Mouse (Mus musculus) heart, embryonic 16.5 days (tissue): ENCODE measurements around the gene Syt1. TPM values are rescaled to one million over a fixed set of nuclear protein-coding genes. Genes with fewer than 3 reads are reported as not detected.
A peak's percentile ranks its signal among the peaks of the same experiment; 100 is the strongest.

Experiments used
- ATAC-seq: fragments of 200-750 bp; cut with Nextera tagmentation; replicated peaks from 2 replicates; pipeline ENCODE4 v1.8.0; 2017; ENCODE audit warnings: moderate number of reproducible peaks; ENCODE audit not compliant: insufficient read depth, low FRiP score; ENCODE audit errors: extremely low read depth
- H3K27ac ChIP-seq: fragments of 300-500 bp; sonication (generic); 2 replicates; pipeline ENCODE4 v1.5.1; 2014; ENCODE audit warnings: mild to moderate bottlenecking, low read length, control low read depth, moderate library complexity
- H3K27me3 ChIP-seq: fragments of 300-500 bp; sonication (generic); 2 replicates; pipeline ENCODE4 v1.6.1; 2014; ENCODE audit warnings: low read length, mixed read lengths; ENCODE audit not compliant: control insufficient read depth, insufficient read depth
- H3K36me3 ChIP-seq: fragments of 300-500 bp; sonication (generic); 2 replicates; pipeline ENCODE4 v1.6.1; 2014; ENCODE audit not compliant: control insufficient read depth, insufficient read depth
- H3K4me1 ChIP-seq: fragments of 300-500 bp; sonication (generic); 2 replicates; pipeline ENCODE4 v1.6.1; 2014; ENCODE audit warnings: low read length, mixed read lengths; ENCODE audit not compliant: control insufficient read depth, insufficient read depth
- H3K4me2 ChIP-seq: fragments of 300-500 bp; sonication (generic); 2 replicates; pipeline ENCODE4 v1.6.1; 2014; ENCODE audit warnings: low read depth, mild to moderate bottlenecking, control low read depth, low read length
- H3K4me3 ChIP-seq: fragments of 300-500 bp; sonication (generic); 2 replicates; pipeline ENCODE4 v1.5.1; 2014; ENCODE audit warnings: mild to moderate bottlenecking, control low read depth, low read length
- H3K9ac ChIP-seq: fragments of 300-500 bp; sonication (generic); 2 replicates; pipeline ENCODE4 v1.6.1; 2014; ENCODE audit warnings: low read length, control low read depth
- H3K9me3 ChIP-seq: fragments of 300-500 bp; sonication (generic); replicated peaks from 2 replicates; pipeline ENCODE4 v1.6.1; 2016; ENCODE audit warnings: low read length; ENCODE audit not compliant: control insufficient read depth
- WGBS: fragments of 180-500 bp; shearing (Covaris S2); extraction: QIAGEN DNeasy Blood & Tissue Kit; methylation state at CpG from one replicate; pipeline ENCODE4 v1.1.7; 2014; 5-methylcytosine and 5-hydroxymethylcytosine counted together
- polyA plus RNA-seq: library from polyadenylated mRNA; unstranded; fragments of >200 nt; fragmentation: Nextera tagmentation; extraction: Ambion mirVana; gene quantifications from 2 replicates; pipeline ENCODE4 v1.2.1, GENCODE M21; 2015

Syt1 gene
- polyA plus RNA-seq, 1 experiment from 2014 or later: 0.91 TPM

DNA sequence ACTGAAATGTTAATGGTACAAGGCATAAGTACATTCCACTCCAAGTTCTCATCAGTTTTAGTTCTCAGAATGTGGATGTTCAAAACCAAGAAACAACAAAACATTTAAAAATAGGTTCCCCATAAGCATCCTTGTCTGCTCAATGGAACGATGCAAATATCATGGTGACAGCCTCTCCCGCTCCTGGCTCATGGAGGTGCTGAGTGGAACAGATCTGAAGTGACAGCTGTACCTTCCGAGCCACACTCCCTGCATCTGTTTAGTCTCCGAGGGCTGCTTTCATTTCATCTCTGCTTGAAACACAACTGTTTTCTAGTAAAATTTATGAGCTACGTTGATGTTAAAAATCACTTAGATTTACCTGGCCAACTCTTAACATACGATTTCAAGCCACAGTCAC lies 179.0 kb downstream of the Syt1 start:
- no peaks in the 10 kb centered on the region for H3K36me3 ChIP-seq
- H3K4me3 ChIP-seq: peak overlapping the region; percentile 20; the same call in 1 of the 2 replicates
- no peak for ATAC-seq
- no peaks in the 10 kb centered on the region for H3K27me3 ChIP-seq
- H3K27ac ChIP-seq: no peak overlapping the region
- peak overlapping the region; percentile 36; the same call in 1 of the 2 replicates for H3K4me2 ChIP-seq
- 52% methylated on average over 6 of the region's 6 CpGs for WGBS
- H3K4me1 ChIP-seq: no peaks in the 10 kb centered on the region
- no peak overlapping the region for H3K9ac ChIP-seq
- no peaks in the 10 kb centered on the region for H3K9me3 ChIP-seq

DNA sequence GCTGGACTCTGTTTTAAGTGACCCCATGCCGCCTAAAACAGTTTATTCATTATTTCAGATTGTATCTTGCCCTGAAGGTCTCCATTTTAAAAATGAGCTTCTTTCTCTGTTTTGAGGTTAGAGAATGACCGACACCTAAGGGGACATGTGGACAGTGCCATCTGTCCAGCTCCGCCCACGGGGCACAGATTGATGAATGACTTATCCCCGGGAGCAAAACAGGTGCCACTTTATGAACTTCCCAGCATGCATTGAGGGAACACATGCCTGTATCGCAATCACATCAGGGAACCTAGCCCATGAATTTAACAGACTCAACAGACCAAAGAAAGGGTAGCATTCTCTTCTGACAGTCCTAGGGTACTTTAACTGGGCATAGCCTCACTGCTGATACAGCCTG lies 188.5 kb downstream of the Syt1 start:
- H3K4me2 ChIP-seq: no peak overlapping the region
- no peaks in the 10 kb centered on the region for H3K4me1 ChIP-seq
- WGBS: 88% methylated on average over 6 of the region's 6 CpGs
- H3K9me3 ChIP-seq: no peaks in the 10 kb centered on the region
- no peak overlapping the region for H3K9ac ChIP-seq
- ATAC-seq: no peak
- H3K27me3 ChIP-seq: no peaks in the 10 kb centered on the region
- H3K27ac ChIP-seq: no peak overlapping the region
- H3K4me3 ChIP-seq: no peak overlapping the region
- H3K36me3 ChIP-seq: no peaks in the 10 kb centered on the region

DNA sequence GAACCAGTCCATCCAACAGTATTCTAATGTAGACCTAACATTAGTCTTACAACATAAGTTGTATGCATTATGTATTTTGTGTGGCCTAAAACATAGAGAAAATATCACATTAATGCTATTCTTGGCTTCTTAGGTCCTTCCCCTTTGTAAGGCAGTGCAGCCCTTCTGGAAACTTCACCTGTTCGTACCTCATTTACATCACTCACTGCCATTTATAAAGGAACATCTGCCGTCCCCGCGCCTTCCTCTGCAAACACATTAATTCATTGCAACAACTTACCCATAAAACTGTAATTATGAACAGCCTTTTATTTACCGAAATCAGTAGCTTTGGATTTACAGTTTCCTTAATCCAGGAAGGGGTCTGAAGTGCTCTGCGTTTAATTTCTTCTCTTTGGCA lies 195.4 kb downstream of the Syt1 start:
- Histone ChIP-seq H3K36me3 (no peaks in the 10 kb centered on the region), H3K4me1 (no peaks in the 10 kb centered on the region), H3K27ac (no peak overlapping the region), H3K9me3 (no peaks in the 10 kb centered on the region), H3K27me3 (no peaks in the 10 kb centered on the region), H3K9ac (no peak overlapping the region), H3K4me3 (no peak overlapping the region), H3K4me2 (no peak overlapping the region)
- no peak for ATAC-seq
- 89% methylated on average over 6 of the region's 6 CpGs for WGBS

DNA sequence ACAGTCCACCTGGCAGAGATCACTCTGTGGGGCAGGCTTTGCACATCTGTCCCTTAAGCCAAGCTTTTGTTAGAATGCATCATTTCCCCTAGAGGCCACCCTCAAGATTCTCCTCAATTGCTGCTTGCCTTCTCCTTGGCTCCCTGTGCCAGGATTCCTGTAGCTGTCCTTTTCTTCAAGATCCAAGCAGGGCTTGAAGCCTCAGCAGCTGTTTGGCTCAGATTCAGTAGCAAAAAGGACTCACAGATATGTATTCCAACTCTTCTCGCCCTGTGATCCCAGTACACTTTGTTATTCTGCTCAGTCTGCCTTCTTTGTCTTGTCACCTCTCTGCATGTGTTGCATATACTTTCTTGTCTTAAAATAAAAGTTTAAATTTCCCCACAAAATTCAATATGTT lies 206.4 kb downstream of the Syt1 start:
- WGBS: 63% methylated on average over 1 of the region's 1 CpGs
- Histone ChIP-seq H3K4me2 (no peak overlapping the region), H3K9me3 (no peaks in the 10 kb centered on the region), H3K36me3 (no peaks in the 10 kb centered on the region), H3K9ac (no peak overlapping the region), H3K4me3 (no peak overlapping the region), H3K4me1 (no peaks in the 10 kb centered on the region), H3K27me3 (no peaks in the 10 kb centered on the region), H3K27ac (no peak overlapping the region)
- ATAC-seq: no peak

DNA sequence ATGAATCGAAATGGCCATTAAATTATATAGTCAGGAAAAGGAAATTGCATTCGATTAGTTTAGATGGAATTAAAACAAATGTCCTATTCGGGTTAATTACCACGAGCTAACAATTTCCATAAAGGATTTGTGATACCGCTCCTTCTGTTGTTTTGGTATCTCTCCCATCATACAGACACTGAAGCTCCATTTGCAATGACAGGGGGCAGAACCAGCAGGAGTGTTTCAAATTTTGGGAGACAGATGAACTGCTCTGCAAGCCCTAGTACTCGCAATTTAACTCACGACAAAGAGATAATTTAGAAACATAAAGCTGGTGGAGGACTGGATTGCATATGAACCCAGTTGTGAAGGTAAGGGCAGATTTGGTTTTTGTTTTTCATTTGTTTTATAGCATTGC lies 210.0 kb downstream of the Syt1 start:
- no peak for ATAC-seq

DNA sequence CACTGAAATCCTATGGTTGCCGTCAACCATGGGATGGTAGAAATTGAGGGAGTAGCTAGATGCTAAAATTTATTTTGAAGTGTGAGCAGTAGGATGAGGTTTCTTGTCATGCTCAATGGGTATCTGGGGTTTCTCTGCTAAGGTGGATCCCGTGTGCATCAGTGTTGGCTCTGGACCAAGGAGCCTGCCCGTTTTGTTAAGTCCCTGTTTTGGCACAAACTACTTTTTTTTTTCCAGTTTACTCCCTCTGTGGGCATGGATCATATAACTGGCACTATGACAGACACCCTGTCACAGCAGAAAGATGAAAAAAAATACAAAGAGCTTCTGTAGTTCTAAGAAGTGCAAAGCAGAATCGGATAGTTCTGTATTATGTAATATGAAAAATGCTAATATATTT lies 212.0 kb downstream of the Syt1 start:
- H3K4me3 ChIP-seq: no peak overlapping the region
- no peaks in the 10 kb centered on the region for H3K9me3 ChIP-seq
- H3K4me1 ChIP-seq: no peaks in the 10 kb centered on the region
- WGBS: 67% methylated on average over 4 of the region's 4 CpGs
- no peak overlapping the region for H3K27ac ChIP-seq
- ATAC-seq: no peak
- no peaks in the 10 kb centered on the region for H3K36me3 ChIP-seq
- no peak overlapping the region for H3K4me2 ChIP-seq
- H3K9ac ChIP-seq: no peak overlapping the region
- H3K27me3 ChIP-seq: no peaks in the 10 kb centered on the region

More for the DNA sequence above, 210.0 kb downstream of the Syt1 start:
- Histone ChIP-seq H3K9me3 (no peaks in the 10 kb centered on the region), H3K27me3 (no peaks in the 10 kb centered on the region), H3K4me2 (no peak overlapping the region), H3K4me1 (no peaks in the 10 kb centered on the region), H3K9ac (no peak overlapping the region), H3K36me3 (no peaks in the 10 kb centered on the region), H3K27ac (no peak overlapping the region), H3K4me3 (no peak overlapping the region)
- WGBS: 84% methylated on average over 7 of the region's 7 CpGs

DNA sequence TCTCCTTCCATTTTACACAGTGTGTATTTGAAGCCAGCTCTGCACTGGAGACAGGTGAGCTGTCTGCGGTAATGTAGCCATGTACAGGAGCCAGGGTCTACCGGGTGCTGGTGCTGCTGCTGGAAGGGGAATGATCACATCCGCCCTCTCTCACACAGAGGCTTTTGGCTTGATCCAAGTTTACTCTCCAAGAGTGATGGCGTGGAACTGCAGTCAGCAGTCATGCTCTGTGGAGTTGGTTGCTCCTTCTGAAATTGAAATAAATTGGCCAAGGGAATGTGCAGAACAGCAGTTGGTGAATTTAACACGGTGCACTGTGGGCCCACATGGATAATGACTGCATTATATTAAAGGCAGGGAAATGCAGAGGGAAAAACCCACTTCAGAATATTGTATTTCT lies 228.0 kb downstream of the Syt1 start:
- no peaks in the 10 kb centered on the region for H3K4me1 ChIP-seq
- no peak for ATAC-seq
- no peak overlapping the region for H3K27ac ChIP-seq
- no peak overlapping the region for H3K4me3 ChIP-seq
- no peaks in the 10 kb centered on the region for H3K27me3 ChIP-seq
- H3K4me2 ChIP-seq: no peak overlapping the region
- no peaks in the 10 kb centered on the region for H3K9me3 ChIP-seq
- WGBS: 82% methylated on average over 5 of the region's 5 CpGs
- no peaks in the 10 kb centered on the region for H3K36me3 ChIP-seq
- no peak overlapping the region for H3K9ac ChIP-seq

DNA sequence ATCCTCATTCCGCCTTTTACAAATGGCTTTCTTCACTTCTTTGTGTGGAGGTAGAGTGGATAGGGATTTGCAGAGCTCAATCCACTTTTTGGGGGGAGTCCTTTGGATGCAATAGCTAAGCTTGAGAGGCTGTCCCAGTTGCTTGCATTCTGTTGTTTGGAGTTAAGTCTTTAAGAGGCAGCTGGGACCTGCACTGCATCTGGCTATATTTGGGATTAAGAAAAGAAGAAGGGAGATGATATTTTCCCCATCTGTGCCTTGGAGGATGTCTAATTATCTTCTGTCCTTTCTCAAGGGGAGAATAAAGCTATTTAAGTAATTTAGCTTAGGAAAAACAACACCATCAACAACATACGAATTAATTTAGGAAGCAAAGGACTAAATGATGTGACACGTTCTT lies 230.2 kb downstream of the Syt1 start:
- Histone ChIP-seq H3K9ac (no peak overlapping the region), H3K4me1 (no peaks in the 10 kb centered on the region), H3K9me3 (no peaks in the 10 kb centered on the region), H3K4me3 (no peak overlapping the region), H3K27me3 (no peaks in the 10 kb centered on the region), H3K36me3 (no peaks in the 10 kb centered on the region), H3K4me2 (no peak overlapping the region), H3K27ac (no peak overlapping the region)
- ATAC-seq: no peak
- WGBS: 82% methylated on average over 3 of the region's 3 CpGs

DNA sequence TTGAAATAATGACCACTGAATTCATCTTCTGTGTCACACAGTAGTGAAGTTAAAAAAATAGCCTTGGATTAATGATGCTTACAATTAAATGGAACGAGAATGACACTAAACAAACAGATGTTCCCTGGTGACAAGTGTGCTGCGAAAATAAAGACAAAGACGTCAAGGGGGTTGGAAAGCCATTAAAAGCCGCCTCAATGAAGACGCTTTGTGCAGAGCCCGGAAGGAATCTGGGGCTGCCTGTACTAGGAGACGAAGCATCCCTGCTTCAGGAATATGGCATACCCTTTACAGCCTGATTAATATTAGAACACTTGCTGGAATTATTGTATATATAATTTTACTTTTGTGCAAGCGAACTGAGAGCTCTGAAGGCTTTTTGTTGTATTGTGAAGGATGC lies 234.0 kb downstream of the Syt1 start:
- Histone ChIP-seq H3K27me3 (no peaks in the 10 kb centered on the region), H3K27ac (no peak overlapping the region), H3K9me3 (no peaks in the 10 kb centered on the region), H3K9ac (no peak overlapping the region), H3K4me3 (no peak overlapping the region), H3K4me1 (no peaks in the 10 kb centered on the region), H3K4me2 (no peak overlapping the region), H3K36me3 (no peaks in the 10 kb centered on the region)
- no peak for ATAC-seq
- 71% methylated on average over 8 of the region's 8 CpGs for WGBS

DNA sequence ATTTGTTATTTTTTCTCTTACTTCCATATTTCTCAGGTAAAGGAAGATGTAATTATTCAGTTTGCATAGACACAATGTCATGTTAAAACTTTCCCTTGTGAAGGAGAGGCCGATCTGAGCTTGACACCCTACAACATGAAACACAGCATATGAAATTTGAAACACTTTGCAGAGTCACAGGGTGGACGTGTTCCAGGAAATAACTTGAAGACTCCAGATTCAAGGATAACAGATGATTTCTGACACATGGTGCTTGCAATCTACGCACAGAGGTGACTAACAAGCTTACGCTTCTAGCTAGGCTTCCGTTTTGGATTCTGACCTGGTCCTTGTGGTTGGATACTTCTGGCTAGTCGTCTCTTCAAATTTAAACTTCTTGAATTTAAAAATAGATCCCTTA lies 239.7 kb downstream of the Syt1 start:
- no peaks in the 10 kb centered on the region for H3K4me1 ChIP-seq
- no peak overlapping the region for H3K27ac ChIP-seq
- H3K9ac ChIP-seq: no peak overlapping the region
- no peak overlapping the region for H3K4me2 ChIP-seq
- ATAC-seq: no peak
- no peaks in the 10 kb centered on the region for H3K9me3 ChIP-seq
- no peaks in the 10 kb centered on the region for H3K36me3 ChIP-seq
- WGBS: 76% methylated on average over 6 of the region's 6 CpGs
- no peaks in the 10 kb centered on the region for H3K27me3 ChIP-seq
- no peak overlapping the region for H3K4me3 ChIP-seq
